Mouse (Mus musculus) kidney, embryonic 16.5 days (tissue): Measurements from ENCODE around the gene H2afy. TPM values are rescaled to one million over a fixed set of nuclear protein-coding genes. Genes with fewer than 3 reads are reported as not detected.

Experiments used
- ATAC-seq: fragments of 200-750 bp; cut with Nextera tagmentation; 2 replicates; pipeline ENCODE4 v1.8.0; 2017; ENCODE audit warnings: moderate TSS enrichment; ENCODE audit not compliant: low FRiP score, low TSS enrichment
- H3K27ac ChIP-seq: fragments of 300-500 bp; sonication (generic); 2 replicates; pipeline ENCODE4 v1.5.1; 2014; ENCODE audit warnings: low read length
- H3K27me3 ChIP-seq: fragments of 300-500 bp; sonication (generic); 2 replicates; pipeline ENCODE4 v1.6.1; 2014; ENCODE audit warnings: low read length, control low read depth, mixed read lengths; ENCODE audit not compliant: insufficient read depth
- H3K36me3 ChIP-seq: fragments of 300-500 bp; sonication (generic); 2 replicates; pipeline ENCODE4 v1.6.1; 2014; ENCODE audit warnings: low read length, control low read depth, mixed read lengths; ENCODE audit not compliant: insufficient read depth
- H3K4me1 ChIP-seq: fragments of 300-500 bp; sonication (generic); 2 replicates; pipeline ENCODE4 v1.6.1; 2014; ENCODE audit warnings: low read length, control low read depth, mixed read lengths; ENCODE audit not compliant: insufficient read depth
- H3K4me2 ChIP-seq: fragments of 300-500 bp; sonication (generic); replicated peaks from 2 replicates; pipeline ENCODE4 v1.6.1; 2014; ENCODE audit warnings: low read depth, low read length
- H3K4me3 ChIP-seq: fragments of 300-500 bp; sonication (generic); 2 replicates; pipeline ENCODE4 v1.5.1; 2014; ENCODE audit warnings: mild to moderate bottlenecking, low read length
- H3K9ac ChIP-seq: fragments of 300-500 bp; sonication (generic); replicated peaks from 2 replicates; pipeline ENCODE4 v1.6.1; 2014; ENCODE audit warnings: low read length
- H3K9me3 ChIP-seq: fragments of 300-500 bp; sonication (generic); 2 replicates; pipeline ENCODE4 v1.6.1; 2016; ENCODE audit warnings: low read length, control low read depth
- WGBS: fragments of 180-500 bp; shearing (Covaris S2); extraction: QIAGEN DNeasy Blood & Tissue Kit; methylation state at CpG from one replicate; pipeline ENCODE4 v1.1.7; 2014; 5-methylcytosine and 5-hydroxymethylcytosine counted together
- polyA plus RNA-seq: library from polyadenylated mRNA; unstranded; fragments of >200 nt; fragmentation: Nextera tagmentation; extraction: Ambion mirVana; gene quantifications from 2 replicates; pipeline ENCODE4 v1.2.1, GENCODE M21; 2015

H2afy gene
- polyA plus RNA-seq, 1 experiment from 2014 or later = 367 TPM

- ATAC-seq = no peak
- 66% methylated on average over 7 of the region's 7 CpGs for WGBS
- Histone ChIP-seq H3K4me2 (no peak overlapping the region), H3K27ac (no peak overlapping the region), H3K9me3 (no peaks in the 10 kb centered on the region), H3K9ac (no peak overlapping the region), H3K4me1 (peaks cover 11% of the 10 kb centered on the region; the same call in 1 of the 2 replicates), H3K4me3 (no peak overlapping the region), H3K36me3 (no peaks in the 10 kb centered on the region), H3K27me3 (peaks cover 7% of the 10 kb centered on the region)
These were observed 16.8 kb upstream of the H2afy start for GRCm38 (mm10) chr13:56152773-56153460.

- Histone ChIP-seq H3K4me3 (no peak overlapping the region), H3K27ac (no peak overlapping the region), H3K27me3 (peaks cover 3% of the 10 kb centered on the region), H3K4me2 (peak overlapping the region; percentile 33), H3K4me1 (peaks cover 11% of the 10 kb centered on the region; the same call in 1 of the 2 replicates), H3K9ac (no peak overlapping the region), H3K9me3 (no peaks in the 10 kb centered on the region), H3K36me3 (no peaks in the 10 kb centered on the region)
- peak; percentile 85 for ATAC-seq
- 39% methylated on average over 22 of the region's 22 CpGs for WGBS
These were observed 15.5 kb upstream of the H2afy start for GRCm38 (mm10) chr13:56151404-56152226.

- no peak for ATAC-seq
- H3K4me2 ChIP-seq = no peak overlapping the region
- H3K4me1 ChIP-seq = peaks cover 13% of the 10 kb centered on the region
- H3K36me3 ChIP-seq = no peaks in the 10 kb centered on the region
- H3K9ac ChIP-seq = no peak overlapping the region
- H3K4me3 ChIP-seq = no peak overlapping the region
- 40% methylated on average over 3 of the region's 3 CpGs for WGBS
- H3K27me3 ChIP-seq = 0 out of 2 replicates have a peak, but pooled peaks cover 2% of the 10 kb centered on the region
- H3K9me3 ChIP-seq = no peaks in the 10 kb centered on the region
- no peak overlapping the region for H3K27ac ChIP-seq
These were observed 9.4 kb upstream of the H2afy start for GRCm38 (mm10) chr13:56145523-56145922.

GRCm38 (mm10) chr13:56144021-56144420 lies 7.9 kb upstream of the H2afy start:
- Histone ChIP-seq H3K9ac (no peak overlapping the region), H3K4me1 (peaks cover 10% of the 10 kb centered on the region), H3K27me3 (no peaks in the 10 kb centered on the region), H3K27ac (no peak overlapping the region), H3K4me2 (no peak overlapping the region), H3K4me3 (no peak overlapping the region), H3K9me3 (no peaks in the 10 kb centered on the region), H3K36me3 (no peaks in the 10 kb centered on the region)
- no peak for ATAC-seq
- WGBS = 39% methylated on average over 2 of the region's 2 CpGs

- peaks cover 10% of the 10 kb centered on the region for H3K4me1 ChIP-seq
- no peak overlapping the region for H3K9ac ChIP-seq
- no peaks in the 10 kb centered on the region for H3K36me3 ChIP-seq
- WGBS = 22% methylated on average over 7 of the region's 7 CpGs
- H3K4me3 ChIP-seq = no peak overlapping the region
- H3K4me2 ChIP-seq = no peak overlapping the region
- H3K9me3 ChIP-seq = no peaks in the 10 kb centered on the region
- no peaks in the 10 kb centered on the region for H3K27me3 ChIP-seq
- no peak for ATAC-seq
- no peak overlapping the region for H3K27ac ChIP-seq
These were observed 7.0 kb upstream of the H2afy start for GRCm38 (mm10) chr13:56143151-56143513.

- ATAC-seq = no peak
- Histone ChIP-seq H3K4me1 (peaks cover 10% of the 10 kb centered on the region), H3K9ac (no peak overlapping the region), H3K27ac (no peak overlapping the region), H3K9me3 (no peaks in the 10 kb centered on the region), H3K4me2 (no peak overlapping the region), H3K27me3 (no peaks in the 10 kb centered on the region), H3K4me3 (no peak overlapping the region), H3K36me3 (no peaks in the 10 kb centered on the region)
- WGBS = 39% methylated on average over 9 of the region's 11 CpGs
These were observed 6.4 kb upstream of the H2afy start for GRCm38 (mm10) chr13:56142382-56143150.

- Histone ChIP-seq H3K4me3 (no peak overlapping the region), H3K9ac (no peak overlapping the region), H3K27me3 (no peaks in the 10 kb centered on the region), H3K4me1 (peaks cover 17% of the 10 kb centered on the region), H3K4me2 (no peak overlapping the region), H3K27ac (no peak overlapping the region), H3K36me3 (no peaks in the 10 kb centered on the region), H3K9me3 (no peaks in the 10 kb centered on the region)
- no peak for ATAC-seq
- WGBS = 58% methylated on average over 6 of the region's 6 CpGs
These were observed 3.1 kb upstream of the H2afy start for GRCm38 (mm10) chr13:56139167-56139751.

- peak overlapping the region; percentile 84 for H3K4me2 ChIP-seq
- H3K9ac ChIP-seq = peak overlapping the region; percentile 99
- peaks cover 32% of the 10 kb centered on the region for H3K4me1 ChIP-seq
- WGBS = 1% methylated on average over 76 of the region's 89 CpGs
- ATAC-seq = peak; percentile 84
- peak overlapping the region; percentile 92 for H3K4me3 ChIP-seq
- H3K36me3 ChIP-seq = 0 out of 2 replicates have a peak, but pooled peaks cover 4% of the 10 kb centered on the region
- no peaks in the 10 kb centered on the region for H3K9me3 ChIP-seq
- H3K27ac ChIP-seq = peak overlapping the region; percentile 93
- no peaks in the 10 kb centered on the region for H3K27me3 ChIP-seq
These were observed 719 bp downstream of the H2afy start for GRCm38 (mm10) chr13:56135231-56136052.
